Mouse (Mus musculus) lung, embryonic 14.5 days (tissue): ENCODE data around the gene Plppr1. TPM values are rescaled to one million over a fixed set of nuclear protein-coding genes. Genes with fewer than 3 reads are reported as not detected.

Experiments
- ATAC-seq: fragments of 200-750 bp; cut with Nextera tagmentation; 2 replicates; pipeline ENCODE4 v1.8.0; 2017; ENCODE audit warnings: mild to moderate bottlenecking, moderate TSS enrichment, moderate library complexity; ENCODE audit not compliant: insufficient read depth
- DNase-seq: peaks from one replicate; pipeline ENCODE4 v3.0.0-alpha.2; 2015
- H3K27ac ChIP-seq: fragments of 300-500 bp; sonication (generic); 2 replicates; pipeline ENCODE4 v1.5.1; 2014; ENCODE audit warnings: low read depth, mild to moderate bottlenecking, moderate library complexity
- H3K27me3 ChIP-seq: fragments of 300-500 bp; sonication (generic); 2 replicates; pipeline ENCODE4 v1.6.1; 2014; ENCODE audit warnings: low read length, control low read depth; ENCODE audit not compliant: insufficient read depth
- H3K36me3 ChIP-seq: fragments of 300-500 bp; sonication (generic); 2 replicates; pipeline ENCODE4 v1.6.1; 2014; ENCODE audit warnings: control low read depth; ENCODE audit not compliant: insufficient read depth
- H3K4me1 ChIP-seq: fragments of 300-500 bp; sonication (generic); 2 replicates; pipeline ENCODE4 v1.6.1; 2014; ENCODE audit warnings: antibody characterized with exemption, control low read depth; ENCODE audit not compliant: insufficient read depth
- H3K4me2 ChIP-seq: fragments of 300-500 bp; sonication (generic); 2 replicates; pipeline ENCODE4 v1.6.1; 2014; ENCODE audit warnings: mild to moderate bottlenecking
- H3K4me3 ChIP-seq: fragments of 300-500 bp; sonication (generic); 2 replicates; pipeline ENCODE4 v1.5.1; 2014; ENCODE audit warnings: low read depth, low read length
- H3K9ac ChIP-seq: fragments of 300-500 bp; sonication (generic); 2 replicates; pipeline ENCODE4 v1.6.1; 2014
- H3K9me3 ChIP-seq: fragments of 300-500 bp; sonication (generic); 2 replicates; pipeline ENCODE4 v1.6.1; 2016; ENCODE audit warnings: low read depth, low read length, control low read depth
- CTCF ChIP-seq: IDR thresholded peaks from 2 replicates; pipeline ENCODE4 v1.5.1; 2016; ENCODE audit warnings: antibody characterized with exemption, low read depth
- WGBS: fragments of 180-500 bp; shearing (Covaris S2); extraction: QIAGEN DNeasy Blood & Tissue Kit; methylation state at CpG from one replicate; pipeline ENCODE4 v1.1.7; 2014; 5-methylcytosine and 5-hydroxymethylcytosine counted together
- polyA plus RNA-seq: library from polyadenylated mRNA; unstranded; fragments of >200 nt; fragmentation: Nextera tagmentation; extraction: Ambion mirVana; gene quantifications from 2 replicates; pipeline ENCODE4 v1.2.1, GENCODE M21; 2014

Plppr1 gene
- polyA plus RNA-seq, 1 experiment from 2014 or later, result 0.63 TPM

- H3K4me3 ChIP-seq, result no peak overlapping the region
- ATAC-seq (no peak), DNase-seq (no peak)
- no peaks in the 10 kb centered on the region for H3K4me1 ChIP-seq
- no peak overlapping the region for H3K9ac ChIP-seq
- no peaks in the 10 kb centered on the region for H3K27me3 ChIP-seq
- H3K9me3 ChIP-seq, result no peaks in the 10 kb centered on the region
- no peak overlapping the region for H3K27ac ChIP-seq
- H3K4me2 ChIP-seq, result no peak overlapping the region
- TF ChIP-seq CTCF, result no peak
- no peaks in the 10 kb centered on the region for H3K36me3 ChIP-seq
- 97% methylated on average over 1 of the region's 1 CpGs for WGBS
Measured at GRCm38 (mm10) chr4:49090461-49090860, 31.4 kb downstream of the Plppr1 start.

- DNase-seq (no peak), ATAC-seq (no peak)
- H3K9me3 ChIP-seq, result no peaks in the 10 kb centered on the region
- no peaks in the 10 kb centered on the region for H3K4me1 ChIP-seq
- H3K27me3 ChIP-seq, result no peaks in the 10 kb centered on the region
- 73% methylated on average over 2 of the region's 2 CpGs for WGBS
- H3K4me3 ChIP-seq, result no peak overlapping the region
- H3K36me3 ChIP-seq, result no peaks in the 10 kb centered on the region
- H3K4me2 ChIP-seq, result no peak overlapping the region
- no peak for TF ChIP-seq CTCF
- no peak overlapping the region for H3K27ac ChIP-seq
- H3K9ac ChIP-seq, result no peak overlapping the region
Measured at GRCm38 (mm10) chr4:49099448-49099847, 40.4 kb downstream of the Plppr1 start.

- no peak overlapping the region for H3K27ac ChIP-seq
- ATAC-seq, result no peak
- no peaks in the 10 kb centered on the region for H3K36me3 ChIP-seq
- no peak overlapping the region for H3K4me3 ChIP-seq
- H3K4me2 ChIP-seq, result no peak overlapping the region
- TF ChIP-seq CTCF, result no peak
- 53% methylated on average over 7 of the region's 7 CpGs for WGBS
- no peak overlapping the region for H3K9ac ChIP-seq
- H3K9me3 ChIP-seq, result no peaks in the 10 kb centered on the region
- no peaks in the 10 kb centered on the region for H3K4me1 ChIP-seq
- no peak for DNase-seq
- H3K27me3 ChIP-seq, result no peaks in the 10 kb centered on the region
Measured at GRCm38 (mm10) chr4:49101934-49102768, 43.1 kb downstream of the Plppr1 start.

GRCm38 (mm10) chr4:49102769-49103193 lies 43.7 kb downstream of the Plppr1 start:
- 86% methylated on average over 4 of the region's 4 CpGs for WGBS
- DNase-seq (no peak), ATAC-seq (no peak)
- Histone ChIP-seq H3K9me3 (no peaks in the 10 kb centered on the region), H3K27ac (no peak overlapping the region), H3K4me2 (no peak overlapping the region), H3K27me3 (no peaks in the 10 kb centered on the region), H3K4me1 (no peaks in the 10 kb centered on the region), H3K36me3 (no peaks in the 10 kb centered on the region), H3K4me3 (no peak overlapping the region), H3K9ac (no peak overlapping the region)
- no peak for TF ChIP-seq CTCF

- no peak overlapping the region for H3K4me3 ChIP-seq
- H3K27ac ChIP-seq, result no peak overlapping the region
- DNase-seq (no peak), ATAC-seq (no peak)
- no peak for TF ChIP-seq CTCF
- no peaks in the 10 kb centered on the region for H3K9me3 ChIP-seq
- no peaks in the 10 kb centered on the region for H3K36me3 ChIP-seq
- no peak overlapping the region for H3K4me2 ChIP-seq
- WGBS, result 85% methylated on average over 8 of the region's 8 CpGs
- H3K27me3 ChIP-seq, result no peaks in the 10 kb centered on the region
- no peak overlapping the region for H3K9ac ChIP-seq
- no peaks in the 10 kb centered on the region for H3K4me1 ChIP-seq
Measured at GRCm38 (mm10) chr4:49104860-49105259, 45.8 kb downstream of the Plppr1 start.

- Histone ChIP-seq H3K36me3 (no peaks in the 10 kb centered on the region), H3K9me3 (no peaks in the 10 kb centered on the region), H3K27me3 (no peaks in the 10 kb centered on the region), H3K4me1 (no peaks in the 10 kb centered on the region), H3K9ac (no peak overlapping the region), H3K27ac (no peak overlapping the region), H3K4me2 (no peak overlapping the region), H3K4me3 (no peak overlapping the region)
- DNase-seq (no peak), ATAC-seq (no peak)
- 72% methylated on average over 4 of the region's 4 CpGs for WGBS
- no peak for TF ChIP-seq CTCF
Measured at GRCm38 (mm10) chr4:49107895-49108294, 48.8 kb downstream of the Plppr1 start.

GRCm38 (mm10) chr4:49108371-49108770 lies 49.3 kb downstream of the Plppr1 start:
- H3K4me2 ChIP-seq, result no peak overlapping the region
- no peak overlapping the region for H3K9ac ChIP-seq
- no peaks in the 10 kb centered on the region for H3K27me3 ChIP-seq
- no peak for DNase-seq
- ATAC-seq, result no peak
- no peaks in the 10 kb centered on the region for H3K36me3 ChIP-seq
- 62% methylated on average over 8 of the region's 8 CpGs for WGBS
- no peak overlapping the region for H3K27ac ChIP-seq
- H3K4me1 ChIP-seq, result no peaks in the 10 kb centered on the region
- H3K9me3 ChIP-seq, result no peaks in the 10 kb centered on the region
- no peak overlapping the region for H3K4me3 ChIP-seq
- TF ChIP-seq CTCF, result no peak
